Mouse (Mus musculus): Measurements from ENCODE around the gene 1700029F12Rik.
A peak's percentile ranks its signal among the peaks of the same experiment; 100 is the strongest.

1700029F12Rik gene

GRCm38 (mm10) chr13:97021906-97022305 is 12.3 kb downstream of the 1700029F12Rik start:
- DNase-seq (ENCODE audit: low spot score) = no peak

DNA sequence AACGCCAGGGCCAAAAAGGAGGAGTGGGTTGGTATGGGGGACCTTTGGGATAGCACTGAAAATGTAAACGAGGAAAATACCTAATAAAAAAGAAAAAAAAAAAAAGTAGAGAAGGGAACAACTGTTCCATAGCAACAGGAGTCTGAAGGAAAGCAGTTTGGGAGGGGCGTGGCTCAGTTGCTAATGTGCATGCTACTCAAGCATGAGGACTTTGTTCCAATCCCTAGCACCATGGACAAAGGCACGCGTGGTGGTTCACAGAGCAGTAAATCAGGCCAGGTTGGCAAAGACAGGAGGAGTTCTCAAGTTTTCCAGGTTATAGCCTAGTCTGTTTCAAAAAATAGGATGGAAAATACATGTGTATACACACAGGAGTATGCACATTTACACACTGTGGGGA is 14.0 kb downstream of the 1700029F12Rik start:
- DNase-seq (ENCODE audit: low spot score) = no peak

- DNase-seq (ENCODE audit: low spot score) = no peak
Measured at GRCm38 (mm10) chr13:97017711-97018110, 16.5 kb downstream of the 1700029F12Rik start.

DNA sequence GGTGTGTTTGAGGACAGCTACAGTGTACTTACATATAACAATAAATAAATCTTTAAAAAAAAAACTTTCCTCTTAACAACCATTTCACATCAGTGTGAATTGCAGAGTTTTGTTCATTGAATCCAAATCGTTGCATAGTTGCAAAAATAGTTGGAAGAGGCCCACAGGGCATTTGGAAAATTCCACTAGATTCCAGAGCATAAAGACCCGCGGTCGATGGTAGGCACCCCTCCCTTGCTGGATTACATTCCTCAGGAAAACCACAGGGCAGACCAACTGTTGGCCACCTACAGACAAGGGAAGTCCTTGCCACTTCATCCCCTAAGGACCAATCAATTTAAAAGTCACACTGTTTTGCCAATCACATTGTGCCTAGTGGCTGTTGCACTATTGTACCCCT is 19.8 kb downstream of the 1700029F12Rik start:
- DNase-seq (ENCODE audit: low spot score) = no peak

DNA sequence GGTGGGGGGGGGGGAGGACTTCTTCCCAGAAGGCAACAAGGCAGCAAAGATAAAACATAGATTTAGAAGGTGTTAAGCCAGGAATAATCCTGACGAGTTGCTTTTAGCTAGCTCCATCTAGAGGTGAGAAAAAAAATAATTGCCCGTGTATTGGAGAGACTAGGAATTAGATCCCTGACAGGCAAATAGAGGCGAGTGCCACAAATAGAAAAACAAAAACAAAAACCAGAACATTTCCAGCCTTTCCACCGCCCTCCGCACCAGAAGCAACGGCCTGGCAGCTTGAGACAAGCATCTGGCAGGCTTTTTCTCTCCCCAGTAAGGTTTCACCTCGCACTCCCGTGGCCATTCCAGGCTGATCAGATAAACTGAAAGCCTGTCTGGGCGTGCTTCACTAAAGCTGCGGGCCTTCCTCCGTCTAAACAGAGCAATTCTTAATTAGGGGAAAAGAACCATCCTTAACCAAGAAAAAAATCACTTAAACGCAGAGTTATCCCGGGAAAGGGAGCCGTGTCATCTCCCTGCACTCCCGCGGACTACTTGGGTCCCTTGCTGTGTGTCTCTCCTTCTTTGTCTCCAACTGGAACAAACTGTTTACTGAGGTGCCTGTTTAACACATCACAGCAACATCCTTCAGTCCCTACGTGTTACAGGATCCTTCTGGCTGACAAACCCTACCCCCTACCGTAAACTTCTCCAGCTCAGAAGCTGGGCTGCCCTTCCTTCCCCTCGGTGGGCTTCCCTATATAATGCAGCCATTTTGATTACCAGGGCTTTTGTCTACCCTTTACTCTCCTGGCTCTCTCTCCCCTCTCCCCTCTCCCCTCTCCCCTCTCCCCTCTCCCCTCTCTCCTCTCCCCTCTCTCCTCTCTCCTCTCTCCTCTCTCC is 25.7 kb downstream of the 1700029F12Rik start:
- peak; percentile 65 for DNase-seq (ENCODE audit: low spot score)

- peak; percentile 85 for DNase-seq (ENCODE audit: low spot score)
Measured at GRCm38 (mm10) chr13:97007501-97008265, 26.5 kb downstream of the 1700029F12Rik start.

DNA sequence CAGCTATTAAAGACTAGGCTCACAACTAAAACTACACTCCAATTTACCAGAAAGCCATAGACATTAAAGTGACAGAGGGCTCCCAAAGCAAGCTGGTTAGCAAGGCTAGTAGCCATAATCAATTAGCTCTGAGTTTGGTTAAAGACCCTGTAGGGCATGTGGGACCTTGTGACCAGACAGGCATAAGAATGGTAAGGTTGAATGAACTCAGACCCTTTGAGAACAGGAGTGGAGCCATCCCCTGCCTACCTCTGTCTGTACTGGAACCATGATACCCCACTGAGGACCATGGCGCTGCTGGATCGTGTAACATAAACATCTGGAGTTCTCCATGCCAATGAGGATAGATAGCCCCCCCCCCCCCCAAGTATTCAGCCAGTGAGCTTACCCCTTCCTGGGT is 27.4 kb downstream of the 1700029F12Rik start:
- DNase-seq (ENCODE audit: low spot score) = no peak

- no peak for DNase-seq (ENCODE audit: low spot score)
Measured at GRCm38 (mm10) chr13:96997080-96997479, 37.1 kb downstream of the 1700029F12Rik start.

DNA sequence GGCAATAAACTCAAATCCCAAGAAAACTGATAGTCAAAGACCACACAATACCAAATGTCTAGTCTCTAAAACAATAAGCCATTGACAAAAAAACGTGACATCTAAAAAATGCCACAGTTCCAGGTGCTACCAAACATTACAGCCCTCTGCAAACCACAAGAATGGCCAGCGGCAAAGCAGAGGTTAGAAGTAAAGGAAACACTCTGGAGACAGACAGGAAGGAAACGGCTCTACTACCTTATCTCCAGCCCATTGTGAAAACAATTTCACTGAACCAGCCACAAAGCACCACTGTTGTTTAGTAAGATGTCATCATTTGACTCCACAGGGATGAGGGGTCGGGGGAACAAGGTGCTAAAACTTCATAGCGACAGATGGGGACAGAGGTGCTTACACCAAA is 38.9 kb downstream of the 1700029F12Rik start:
- no peak for DNase-seq (ENCODE audit: low spot score)

DNA sequence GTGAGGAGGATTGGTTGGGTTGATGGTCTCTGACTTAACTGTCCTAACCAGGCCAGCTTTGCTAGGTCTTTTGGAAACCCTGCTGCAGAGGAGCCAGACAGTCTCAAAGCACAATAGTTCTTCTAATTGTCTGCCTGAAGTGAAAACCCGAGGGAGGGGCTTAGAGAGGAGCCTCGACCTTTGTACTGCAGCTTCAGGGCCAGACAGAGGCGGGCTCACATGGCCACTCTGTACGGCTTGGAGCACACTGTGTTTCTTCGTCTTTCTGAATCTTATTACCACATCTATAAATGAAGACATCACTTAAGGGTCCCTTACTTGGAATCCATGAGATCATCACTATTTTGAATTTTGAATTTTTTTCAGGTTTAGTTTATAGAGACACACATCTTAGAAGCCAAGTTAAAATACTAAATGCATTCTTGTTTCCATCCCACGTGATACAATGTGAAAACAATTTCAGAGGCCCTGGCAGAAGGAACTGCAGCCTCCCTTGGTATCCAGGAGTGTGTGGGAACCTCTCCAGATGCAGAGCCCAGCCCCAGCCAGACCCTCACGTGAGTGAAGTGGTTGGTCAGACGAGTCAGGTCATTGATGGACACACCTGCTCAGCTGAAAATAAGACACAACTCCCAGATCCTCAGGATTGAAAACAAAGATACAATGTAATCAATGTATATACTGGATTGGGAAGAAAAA is 40.7 kb downstream of the 1700029F12Rik start:
- no peak for DNase-seq (ENCODE audit: low spot score)

- DNase-seq (ENCODE audit: low spot score) = no peak
Measured at GRCm38 (mm10) chr13:96990561-96991265, 43.4 kb downstream of the 1700029F12Rik start.

- DNase-seq (ENCODE audit: low spot score) = no peak
Measured at GRCm38 (mm10) chr13:96990045-96990444, 44.1 kb downstream of the 1700029F12Rik start.

DNA sequence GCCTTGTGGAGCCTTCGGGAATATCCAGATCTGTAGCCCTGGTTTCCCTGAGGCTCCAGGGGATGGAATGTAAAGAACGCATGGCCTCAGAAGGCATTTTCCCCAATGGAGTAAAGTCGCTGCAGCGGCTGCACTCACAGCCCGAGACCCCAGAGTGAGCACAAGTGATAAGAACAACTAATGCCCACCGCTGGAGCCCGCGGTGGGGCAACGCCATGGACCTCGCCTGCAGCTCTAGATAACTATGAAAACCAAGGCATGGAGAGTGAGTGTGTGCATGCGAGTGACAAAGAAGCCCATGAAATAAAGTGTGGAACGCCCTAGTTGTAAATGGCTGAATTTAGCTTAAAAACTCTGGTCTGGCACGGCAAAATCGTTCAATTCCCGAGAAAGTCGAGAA is 45.0 kb downstream of the 1700029F12Rik start:
- no peak for DNase-seq (ENCODE audit: low spot score)

GRCm38 (mm10) chr13:96985599-96986275 is 48.4 kb downstream of the 1700029F12Rik start:
- no peak for DNase-seq (ENCODE audit: low spot score)

GRCm38 (mm10) chr13:96984688-96985087 is 49.5 kb downstream of the 1700029F12Rik start:
- DNase-seq (ENCODE audit: low spot score) = no peak

DNA sequence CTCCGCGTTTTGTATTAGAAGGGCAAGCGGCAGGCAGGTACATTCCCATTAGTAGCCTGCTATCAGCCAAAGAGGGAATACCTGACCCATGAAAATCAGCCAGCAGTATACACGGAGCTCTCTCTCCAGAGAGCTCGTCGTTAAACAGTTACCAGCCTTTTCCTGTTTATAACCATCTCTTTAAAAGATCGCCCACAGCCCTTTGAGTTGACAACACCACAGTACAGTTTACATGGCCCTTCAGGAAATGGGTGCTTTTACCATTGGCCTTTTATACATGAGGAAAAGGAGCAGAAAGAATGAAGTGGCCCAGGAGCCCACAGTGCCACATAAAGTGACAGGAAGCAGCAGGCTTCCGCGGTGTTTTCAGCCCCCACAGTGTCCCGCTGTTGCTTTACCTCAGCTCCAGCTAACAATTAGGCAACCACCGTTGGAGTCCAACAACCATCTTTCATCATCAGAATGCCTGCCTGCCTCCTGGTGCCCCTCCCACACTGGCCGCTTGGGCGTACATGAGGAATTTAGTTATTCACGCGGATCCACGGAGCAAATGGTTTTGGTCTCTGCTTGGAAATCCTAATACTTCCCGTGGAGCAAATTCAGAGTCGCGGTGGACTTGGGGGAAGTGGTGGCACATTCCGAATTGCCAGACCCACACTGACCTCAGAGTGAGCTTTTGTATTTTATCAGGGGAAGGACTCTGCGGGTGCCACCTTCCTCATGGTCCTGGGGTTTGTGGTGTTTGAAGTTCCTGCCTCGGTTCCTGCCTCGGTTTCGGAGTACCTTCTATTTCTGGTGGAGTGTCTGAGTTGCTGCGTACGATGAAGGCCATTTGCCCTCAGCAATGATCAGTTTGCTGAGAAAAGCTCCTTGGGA is 50.7 kb downstream of the 1700029F12Rik start:
- DNase-seq (ENCODE audit: low spot score) = no peak

- DNase-seq (ENCODE audit: low spot score) = no peak
Measured at GRCm38 (mm10) chr13:96980561-96980960, 53.6 kb downstream of the 1700029F12Rik start.

DNA sequence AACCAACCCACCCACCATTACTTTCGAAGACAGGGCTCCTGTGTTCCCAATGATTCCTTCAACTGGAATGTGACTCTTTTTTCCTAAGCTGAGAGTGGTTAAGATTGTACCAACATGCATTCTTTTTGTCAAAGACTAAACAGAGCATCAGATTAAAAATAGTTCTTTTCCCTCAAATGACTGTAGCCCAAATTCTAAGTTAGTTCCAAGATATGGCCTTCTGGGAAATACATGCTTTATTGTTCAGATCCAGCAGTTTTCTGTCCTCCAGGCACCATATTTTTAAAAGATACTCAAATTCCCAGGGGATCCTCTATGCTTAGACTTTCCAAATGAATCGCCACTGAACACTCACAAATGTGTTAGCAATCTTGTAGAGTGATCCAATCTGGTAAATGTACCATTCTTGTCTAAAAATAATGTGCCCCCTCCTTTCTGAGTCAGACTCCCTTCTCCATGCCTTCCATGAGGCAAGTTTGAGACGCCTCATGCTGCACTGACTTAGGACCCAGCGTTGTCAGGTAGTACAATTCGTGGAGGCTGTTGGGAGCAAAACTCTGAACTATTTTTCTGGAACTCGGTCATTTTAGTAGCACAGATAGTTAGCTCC is 57.1 kb downstream of the 1700029F12Rik start:
- DNase-seq (ENCODE audit: low spot score) = no peak

GRCm38 (mm10) chr13:96973318-96973717 is 60.8 kb downstream of the 1700029F12Rik start:
- peak; percentile 20 for DNase-seq (ENCODE audit: low spot score)
